Comparison of ENCODE assay signal across 8 mouse cellular contexts in genomic region chr5:31451878-31452561, GRCm38 (mm10). TPM values are rescaled to one million over a fixed set of nuclear protein-coding genes. Genes with fewer than 3 reads are reported as not detected.
DNase-seq lines count a peak whose midpoint lies in the region; ATAC-seq lines count a peak whose summit lies in the region.

Gene Zfp512 (plus strand): TSS chr5:31452431.

- peaks cover 12% of the 10 kb centered on the region for H3K4me1 ChIP-seq in intestine, embryonic 14.5 days (replicated peaks; ENCODE audit: control insufficient read depth, insufficient read depth, low read length)

- H3K36me3 ChIP-seq in intestine, embryonic 14.5 days (ENCODE audit: control insufficient read depth, insufficient read depth, low read length): no peaks in the 10 kb centered on the region

- H3K4me3 ChIP-seq in intestine, embryonic 14.5 days (ENCODE audit: low read depth, low read length): peak within 1 kb of the TSS; percentile 51

- intact Hi-C loops in left cerebral cortex, postnatal 14 days (cut with DNase I): loop anchor here (5.0 kb wide), 1 partner anchor 155 kb away; the partner anchor contains the start of genes Fndc4 and Gckr

- H3K9ac ChIP-seq in intestine, embryonic 14.5 days (ENCODE audit: low read length): peak within 1 kb of the TSS; percentile 65

- peak; percentile 99 for ATAC-seq in intestine, embryonic 14.5 days (replicated peaks; ENCODE audit: low FRiP score, low TSS enrichment, low read depth)

- no peaks in the 10 kb centered on the region for H3K9me3 ChIP-seq in intestine, embryonic 14.5 days (ENCODE audit: control insufficient read depth, low read length)

- WGBS in intestine, embryonic 14.5 days: 6% methylated on average over 23 of the region's 23 CpGs

- H3K27me3 ChIP-seq in intestine, embryonic 14.5 days (replicated peaks; ENCODE audit: control insufficient read depth, insufficient read depth, low read length): no peaks in the 10 kb centered on the region

- peak within 1 kb of the TSS; percentile 69 for H3K4me2 ChIP-seq in intestine, embryonic 14.5 days (ENCODE audit: low read length)

- DNase-seq in adrenal gland, adult 18-20 months (ENCODE audit: low spot score in 2 of 2): peak; percentile 81 to 83
- peak; percentile 98 for DNase-seq in embryo, embryonic 11 days
- peak; percentile 94 for DNase-seq in gastrocnemius, postnatal 25 days
- peak; percentile 94 for DNase-seq in intestine, embryonic 14.5 days (ENCODE audit: low spot score)
- DNase-seq in left cerebral cortex, postnatal 14 days (ENCODE audit: low spot score in 2 of 2): peak; percentile 92 to 95
- DNase-seq in mesoderm, embryonic 11.5 days (ENCODE audit: low read depth, low spot score): peak; percentile 97
- peak; percentile 91 to 95 for DNase-seq in right cerebral cortex, postnatal 36 days (ENCODE audit: low spot score in 2 of 2)
- peak; percentile 96 for DNase-seq in yolk sac, embryonic 10.5 days (ENCODE audit: low spot score)

- peak within 1 kb of the TSS; percentile 52; the same call in 1 of the 2 replicates for H3K27ac ChIP-seq in intestine, embryonic 14.5 days (ENCODE audit: low read depth)

RNA-seq across cellular contexts. Expression of gene Zfp512, which starts in this region (rescaled TPM):
- 10 to 100 TPM; 15.1 to 19.4 TPM for total RNA-seq in adrenal gland, adult 18-20 months (2021)
- 10 to 100 TPM in 1 of 2 experiments, 1 to 10 TPM in 1; 9.2 to 10.0 TPM for total RNA-seq in gastrocnemius, postnatal 25 days (2021)
- 43.7 and 48.4 TPM in 2 replicates for polyA plus RNA-seq in intestine, embryonic 14.5 days (2014; fragmentation: Nextera tagmentation; extraction: Ambion mirVana)
- 10 to 100 TPM; 46.1 to 49.1 TPM for total RNA-seq in left cerebral cortex, postnatal 14 days (2021)

Comparison
In these comparisons a context has a peak if more than half of its experiments do, and no peak if none do; other contexts are left out.
1. Peak in every context shown above with its lines: DNase-seq, ATAC-seq, H3K4me3 ChIP-seq and H3K27ac ChIP-seq.